Mouse (Mus musculus) thymus, adult 2 months (tissue): Measurements from ENCODE around the gene Il15ra.

Source experiments
- CTCF ChIP-seq: fragments of 200-500 bp; IDR thresholded peaks from 2 replicates; pipeline ENCODE4 v1.5.1; 2012; ENCODE audit warnings: mild to moderate bottlenecking, control low read depth, low read length, moderate library complexity, borderline replicate concordance; ENCODE audit not compliant: control insufficient read depth, poor library complexity, insufficient read depth; ENCODE audit errors: extremely low read depth
- POLR2A ChIP-seq: fragments of 200-500 bp; IDR thresholded peaks from 2 replicates; pipeline ENCODE4 v1.6.1; 2012; ENCODE audit warnings: mild to moderate bottlenecking, low read length, control low read depth, moderate library complexity; ENCODE audit not compliant: control insufficient read depth, poor library complexity, insufficient read depth; ENCODE audit errors: extremely low read depth

- no peak for TF ChIP-seq CTCF
- TF ChIP-seq POLR2A = no peak
Observed at GRCm38 (mm10) chr2:11771701-11772100, 66.6 kb downstream of the Il15ra start.
